Comparison of ENCODE assay signal across 17 mouse cellular contexts in genomic region chr2:29196844-29197243, GRCm38 (mm10).
"Had no signal": no experiment of that assay in that cellular context is flagged by ENCODE, and none has a peak within 500 bp of the region (broad histone marks: within the 10 kb centered on the region; RNA-seq: fewer than 3 reads in every experiment).

No protein-coding gene starts in this region.

- H3K9ac ChIP-seq: liver, postnatal 0 days; lung, embryonic 15.5 days; midbrain, embryonic 12.5 days; midbrain, embryonic 15.5 days; neural tube, embryonic 12.5 days; stomach, embryonic 15.5 days had no signal

- ATAC-seq: liver, postnatal 0 days; lung, postnatal 0 days; midbrain, embryonic 15.5 days had no signal

- DNase-seq: liver, postnatal 0 days; lung, adult 2 months; lung, postnatal 14 days; lung, postnatal 36 days; right cerebral cortex, postnatal 14 days; thymus, adult 2 months; thymus, postnatal 25 days; thymus, postnatal 4 days had no signal

- H3K4me3 ChIP-seq: lung, embryonic 15.5 days; megakaryocyte, embryonic 14.5 days; midbrain, embryonic 12.5 days; midbrain, embryonic 15.5 days; neural tube, embryonic 12.5 days; stomach, embryonic 15.5 days had no signal

- H3K9me3 ChIP-seq: lung, embryonic 15.5 days; megakaryocyte, embryonic 14.5 days; midbrain, embryonic 12.5 days; midbrain, embryonic 15.5 days; neural tube, embryonic 12.5 days; stomach, embryonic 15.5 days had no signal

- H3K36me3 ChIP-seq: lung, embryonic 15.5 days; midbrain, embryonic 12.5 days; midbrain, embryonic 15.5 days; neural tube, embryonic 12.5 days; stomach, embryonic 15.5 days had no signal

- H3K27ac ChIP-seq: lung, embryonic 15.5 days; macrophage; midbrain, embryonic 12.5 days; midbrain, embryonic 15.5 days; neural tube, embryonic 12.5 days; stomach, embryonic 15.5 days; stomach, postnatal 0 days had no signal

- H3K4me2 ChIP-seq: lung, embryonic 15.5 days; midbrain, embryonic 12.5 days; midbrain, embryonic 15.5 days; neural tube, embryonic 12.5 days; stomach, embryonic 15.5 days had no signal
